Mouse (Mus musculus): ENCODE data around the gene Olfr1113.

DNA sequence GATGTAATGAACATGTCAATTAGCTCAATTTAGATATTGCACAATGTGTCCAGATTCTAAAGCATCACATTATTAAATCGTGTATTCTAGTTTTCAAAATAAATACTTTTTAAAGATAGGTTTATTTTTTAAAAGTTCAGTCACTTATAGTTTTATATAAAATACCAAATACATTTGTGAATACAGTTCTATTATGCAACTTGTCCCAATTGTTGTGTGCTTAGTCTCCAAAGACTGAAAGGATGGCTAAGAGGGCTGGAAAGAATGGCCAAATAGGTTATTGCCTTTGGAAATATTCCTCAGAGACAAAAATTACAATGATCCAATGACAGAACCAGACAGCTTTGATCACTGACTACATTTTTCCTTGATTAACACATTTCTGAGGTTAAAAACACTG, 21.3 kb upstream of the Olfr1113 start, which contains the start of gene Olfr1112:
- TF ChIP-seq CTCF (IDR thresholded peaks at IDR 0.05; ENCODE audit: borderline replicate concordance, insufficient read depth, low read length) (no peak), POLR2A (IDR thresholded peaks at IDR 0.05; ENCODE audit: low read depth, low read length) (no peak)

Data from embryonic fibroblast, embryonic 13.5 days (primary cell).